Comparison of ENCODE assay signal across 8 mouse cellular contexts in genomic region chr11:60115024-60115538, GRCm38 (mm10). TPM values are rescaled to one million over a fixed set of nuclear protein-coding genes. Genes with fewer than 3 reads are reported as not detected.
DNase-seq lines count a peak whose midpoint lies in the region; ATAC-seq and TF ChIP-seq lines count a peak whose summit lies in the region.

No protein-coding gene starts in this region.

- ATAC-seq in heart, embryonic 15.5 days (replicated peaks; ENCODE audit: insufficient number of reproducible peaks, insufficient read depth, low FRiP score, low read depth) = peak; percentile 95
- ATAC-seq in liver, embryonic 16.5 days (ENCODE audit: low read depth) = peak; percentile 92
- peak; percentile 94 for ATAC-seq in neural tube, embryonic 12.5 days (ENCODE audit: low FRiP score, low read depth)
- ATAC-seq in stomach, postnatal 0 days (ENCODE audit: low FRiP score, low TSS enrichment) = peak; percentile 92

- peak overlapping the region; percentile 67 for H3K9ac ChIP-seq in heart, embryonic 15.5 days
- peak overlapping the region; percentile 76 for H3K9ac ChIP-seq in liver, embryonic 16.5 days (ENCODE audit: low read depth, low read length)
- H3K9ac ChIP-seq in neural tube, embryonic 12.5 days = peak overlapping the region; percentile 66
- peak overlapping the region; percentile 65 for H3K9ac ChIP-seq in stomach, postnatal 0 days (ENCODE audit: low read length)

- TF ChIP-seq EP300 in stomach, postnatal 0 days (optimal IDR thresholded peaks at IDR 0.05) = no peak

- H3K4me1 ChIP-seq in E14TG2a.4 (replicated peaks; ENCODE audit: low read depth, low read length) = peaks cover 49% of the 10 kb centered on the region
- peaks cover 74% of the 10 kb centered on the region for H3K4me1 ChIP-seq in forebrain, embryonic 10.5 days
- H3K4me1 ChIP-seq in heart, embryonic 15.5 days (replicated peaks) = peaks cover 69% of the 10 kb centered on the region
- H3K4me1 ChIP-seq in liver, embryonic 16.5 days (ENCODE audit: control insufficient read depth, low read depth, low read length) = peaks cover 52% of the 10 kb centered on the region
- peaks cover 54% of the 10 kb centered on the region for H3K4me1 ChIP-seq in neural tube, embryonic 12.5 days
- peaks cover 31% of the 10 kb centered on the region for H3K4me1 ChIP-seq in stomach, postnatal 0 days (replicated peaks; ENCODE audit: control insufficient read depth, insufficient read depth)

- H3K36me3 ChIP-seq in E14TG2a.4 (ENCODE audit: insufficient read depth, low read length) = no peaks in the 10 kb centered on the region
- H3K36me3 ChIP-seq in forebrain, embryonic 10.5 days (replicated peaks) = peaks cover 2% of the 10 kb centered on the region; the same call in 1 of the 2 replicates
- no peaks in the 10 kb centered on the region for H3K36me3 ChIP-seq in heart, embryonic 15.5 days
- H3K36me3 ChIP-seq in liver, embryonic 16.5 days (ENCODE audit: control insufficient read depth, insufficient read depth) = no peaks in the 10 kb centered on the region
- H3K36me3 ChIP-seq in neural tube, embryonic 12.5 days = no peaks in the 10 kb centered on the region
- no peaks in the 10 kb centered on the region for H3K36me3 ChIP-seq in stomach, postnatal 0 days (ENCODE audit: control insufficient read depth, insufficient read depth, low read length)

- H3K9me3 ChIP-seq in E14TG2a.4 (ENCODE audit: low read length) = no peaks in the 10 kb centered on the region
- H3K9me3 ChIP-seq in forebrain, embryonic 10.5 days = no peaks in the 10 kb centered on the region
- H3K9me3 ChIP-seq in heart, embryonic 15.5 days (replicated peaks) = no peaks in the 10 kb centered on the region
- H3K9me3 ChIP-seq in liver, embryonic 16.5 days (replicated peaks; ENCODE audit: control insufficient read depth, low read length) = no peaks in the 10 kb centered on the region
- no peaks in the 10 kb centered on the region for H3K9me3 ChIP-seq in neural tube, embryonic 12.5 days
- no peaks in the 10 kb centered on the region for H3K9me3 ChIP-seq in stomach, postnatal 0 days (ENCODE audit: control insufficient read depth, low read length)

- peaks cover 12% of the 10 kb centered on the region; the same call in 1 of the 2 replicates for H3K27me3 ChIP-seq in E14TG2a.4 (ENCODE audit: insufficient read depth, low read length)
- no peaks in the 10 kb centered on the region for H3K27me3 ChIP-seq in forebrain, embryonic 10.5 days (ENCODE audit: poor library complexity, severe bottlenecking)
- H3K27me3 ChIP-seq in heart, embryonic 15.5 days = no peaks in the 10 kb centered on the region
- H3K27me3 ChIP-seq in liver, embryonic 16.5 days (ENCODE audit: control insufficient read depth, insufficient read depth, low read depth, low read length) = no peaks in the 10 kb centered on the region
- no peaks in the 10 kb centered on the region for H3K27me3 ChIP-seq in neural tube, embryonic 12.5 days (replicated peaks)
- no peaks in the 10 kb centered on the region for H3K27me3 ChIP-seq in stomach, postnatal 0 days (ENCODE audit: control insufficient read depth, insufficient read depth, low read length)

- peak overlapping the region; percentile 91 for H3K27ac ChIP-seq in forebrain, embryonic 10.5 days
- peak overlapping the region; percentile 97 for H3K27ac ChIP-seq in heart, embryonic 15.5 days
- peak overlapping the region; percentile 89 for H3K27ac ChIP-seq in liver, embryonic 16.5 days (ENCODE audit: low read length)
- peak overlapping the region; percentile 87 for H3K27ac ChIP-seq in neural tube, embryonic 12.5 days
- H3K27ac ChIP-seq in stomach, postnatal 0 days (replicated peaks) = peak overlapping the region; percentile 89

- no peak for TF ChIP-seq CTCF in E14TG2a.4 (conservative IDR thresholded peaks at IDR 0.05; ENCODE audit: low read length)
- peak; percentile 9; the same call in 1 of the 2 replicates for TF ChIP-seq CTCF in stomach, postnatal 0 days (IDR thresholded peaks at IDR 0.05; ENCODE audit: low read depth)

- H3K4me3 ChIP-seq in E14TG2a.4 (replicated peaks; ENCODE audit: low read length) = peak overlapping the region; percentile 81
- peak overlapping the region; percentile 58 for H3K4me3 ChIP-seq in forebrain, embryonic 10.5 days
- H3K4me3 ChIP-seq in heart, embryonic 15.5 days = peak overlapping the region; percentile 54
- peak overlapping the region; percentile 71 for H3K4me3 ChIP-seq in liver, embryonic 16.5 days (ENCODE audit: low read depth, low read length)
- peak overlapping the region; percentile 46 for H3K4me3 ChIP-seq in neural tube, embryonic 12.5 days
- peak overlapping the region; percentile 44 for H3K4me3 ChIP-seq in stomach, postnatal 0 days (ENCODE audit: low read depth, low read length)

- under 1% methylated on average over 43 of the region's 43 CpGs for WGBS in forebrain, embryonic 10.5 days
- WGBS in heart, embryonic 15.5 days = under 1% methylated on average over 25 of the region's 43 CpGs
- WGBS in liver, embryonic 16.5 days (ENCODE audit: insufficient replicate concordance) = under 1% methylated on average over 40 of the region's 43 CpGs
- WGBS in neural tube, embryonic 12.5 days = under 1% methylated on average over 43 of the region's 43 CpGs
- 0% methylated on average over 34 of the region's 43 CpGs for WGBS in stomach, postnatal 0 days

- H3K4me2 ChIP-seq in heart, embryonic 15.5 days = peak overlapping the region; percentile 84
- H3K4me2 ChIP-seq in liver, embryonic 16.5 days (ENCODE audit: low read depth, low read length) = peak overlapping the region; percentile 94
- H3K4me2 ChIP-seq in neural tube, embryonic 12.5 days (replicated peaks) = peak overlapping the region; percentile 84
- H3K4me2 ChIP-seq in stomach, postnatal 0 days (replicated peaks; ENCODE audit: low read depth) = peak overlapping the region; percentile 62

- peak; percentile 93 for DNase-seq in c-Kit-positive CD71-positive TER-119-negative erythroid progenitor cells, embryonic 14.5 days (ENCODE audit: low read depth)
- peak; percentile 90 for DNase-seq in forebrain, embryonic 10.5 days (ENCODE audit: extremely low spot score, low spot score)
- DNase-seq in kidney, postnatal 25 days = peak; percentile 96 to 98
- DNase-seq in stomach, postnatal 0 days (ENCODE audit: low spot score) = peak; percentile 97

RNA-seq across cellular contexts. Expression of gene Rai1, which starts 10.3 kb away (rescaled TPM):
- polyA plus RNA-seq in forebrain, embryonic 10.5 days (2016; fragmentation: Nextera tagmentation; extraction: Ambion mirVana) = 24.7 and 25.3 TPM in 2 replicates
- 12.8 and 19.1 TPM in 2 replicates for polyA plus RNA-seq in heart, embryonic 15.5 days (2015; fragmentation: Nextera tagmentation; extraction: Ambion mirVana)
- polyA plus RNA-seq in liver, embryonic 16.5 days (2015; fragmentation: Nextera tagmentation; extraction: Ambion mirVana) = 2.8 and 3.7 TPM in 2 replicates
- 34.0 and 35.6 TPM in 2 replicates for polyA plus RNA-seq in neural tube, embryonic 12.5 days (2016; fragmentation: Nextera tagmentation; extraction: Ambion mirVana)
- 10.6 and 10.7 TPM in 2 replicates for polyA plus RNA-seq in stomach, postnatal 0 days (2015; fragmentation: Nextera tagmentation; extraction: Ambion mirVana)

Comparison
In these comparisons a context has a peak if more than half of its experiments do, and no peak if none do; other contexts are left out.
1. Peak in every context shown above with its lines: DNase-seq, ATAC-seq, H3K4me3 ChIP-seq and H3K27ac ChIP-seq.